Mouse (Mus musculus): ENCODE results near the gene Odf3l2.

DNA sequence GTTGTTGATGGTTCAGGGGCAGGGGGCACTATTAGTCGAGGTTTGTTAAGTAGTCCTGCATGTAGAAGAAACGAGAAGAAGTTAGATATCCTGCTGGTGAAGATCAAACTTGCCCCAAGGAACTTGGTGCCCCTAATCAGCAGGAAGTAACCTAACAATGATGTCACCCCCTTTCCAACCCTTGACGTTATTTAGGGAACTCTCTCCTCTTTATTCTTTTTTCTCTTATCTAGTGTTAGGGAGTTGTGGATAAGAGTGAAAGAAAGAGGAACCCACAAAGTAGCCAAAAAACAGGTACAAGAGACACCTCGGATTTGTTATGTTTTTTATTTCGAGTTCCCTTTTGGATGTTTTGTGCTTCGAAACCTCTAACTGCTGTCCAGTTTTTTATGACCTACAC is 51.4 kb downstream of the Odf3l2 start:
- TF ChIP-seq CTCF (IDR thresholded peaks at IDR 0.05; ENCODE audit: insufficient read depth, low read depth, low read length) (no peak), POLR2A (IDR thresholded peaks at IDR 0.05; ENCODE audit: insufficient read depth, low read depth, low read length) (no peak)

Data from olfactory bulb, adult 2 months (tissue).